Mouse (Mus musculus) kidney, embryonic 16.5 days (tissue): Measurements from ENCODE around the gene Palmd. TPM values are rescaled to one million over a fixed set of nuclear protein-coding genes. Genes with fewer than 3 reads are reported as not detected.

Source experiments
- ATAC-seq: fragments of 200-750 bp; cut with Nextera tagmentation; 2 replicates; pipeline ENCODE4 v1.8.0; 2017; ENCODE audit warnings: moderate TSS enrichment; ENCODE audit not compliant: low FRiP score, low TSS enrichment
- H3K27ac ChIP-seq: fragments of 300-500 bp; sonication (generic); 2 replicates; pipeline ENCODE4 v1.5.1; 2014; ENCODE audit warnings: low read length
- H3K27me3 ChIP-seq: fragments of 300-500 bp; sonication (generic); 2 replicates; pipeline ENCODE4 v1.6.1; 2014; ENCODE audit warnings: low read length, control low read depth, mixed read lengths; ENCODE audit not compliant: insufficient read depth
- H3K36me3 ChIP-seq: fragments of 300-500 bp; sonication (generic); 2 replicates; pipeline ENCODE4 v1.6.1; 2014; ENCODE audit warnings: low read length, control low read depth, mixed read lengths; ENCODE audit not compliant: insufficient read depth
- H3K4me1 ChIP-seq: fragments of 300-500 bp; sonication (generic); 2 replicates; pipeline ENCODE4 v1.6.1; 2014; ENCODE audit warnings: low read length, control low read depth, mixed read lengths; ENCODE audit not compliant: insufficient read depth
- H3K4me2 ChIP-seq: fragments of 300-500 bp; sonication (generic); replicated peaks from 2 replicates; pipeline ENCODE4 v1.6.1; 2014; ENCODE audit warnings: low read depth, low read length
- H3K4me3 ChIP-seq: fragments of 300-500 bp; sonication (generic); 2 replicates; pipeline ENCODE4 v1.5.1; 2014; ENCODE audit warnings: mild to moderate bottlenecking, low read length
- H3K9ac ChIP-seq: fragments of 300-500 bp; sonication (generic); replicated peaks from 2 replicates; pipeline ENCODE4 v1.6.1; 2014; ENCODE audit warnings: low read length
- H3K9me3 ChIP-seq: fragments of 300-500 bp; sonication (generic); 2 replicates; pipeline ENCODE4 v1.6.1; 2016; ENCODE audit warnings: low read length, control low read depth
- WGBS: fragments of 180-500 bp; shearing (Covaris S2); extraction: QIAGEN DNeasy Blood & Tissue Kit; methylation state at CpG from one replicate; pipeline ENCODE4 v1.1.7; 2014; 5-methylcytosine and 5-hydroxymethylcytosine counted together
- polyA plus RNA-seq: library from polyadenylated mRNA; unstranded; fragments of >200 nt; fragmentation: Nextera tagmentation; extraction: Ambion mirVana; gene quantifications from 2 replicates; pipeline ENCODE4 v1.2.1, GENCODE M21; 2015

The Palmd gene
- polyA plus RNA-seq, 1 experiment from 2014 or later: 2.5 TPM

DNA sequence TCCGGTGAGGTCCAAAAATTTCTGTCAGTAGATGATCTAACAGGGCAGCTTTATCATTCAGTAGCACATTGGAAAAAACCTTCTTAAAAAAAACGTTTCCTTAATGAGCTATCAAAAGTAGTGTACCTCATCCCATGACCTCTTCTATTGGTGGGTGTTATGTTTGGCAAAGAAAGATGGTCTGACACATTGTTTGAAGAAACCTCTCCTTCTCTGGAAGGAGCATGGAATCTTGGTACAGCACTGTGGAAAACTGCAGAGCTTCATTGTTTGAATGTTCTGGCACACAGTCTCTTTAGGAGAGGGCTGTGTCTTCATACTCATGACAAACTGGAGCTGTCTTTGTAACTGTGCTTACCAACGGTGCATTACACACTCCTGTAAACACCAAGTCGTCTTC, 5.6 kb downstream of the Palmd start:
- Histone ChIP-seq H3K4me3 (no peak overlapping the region), H3K9ac (no peak overlapping the region), H3K4me2 (no peak overlapping the region), H3K27ac (no peak overlapping the region), H3K4me1 (peaks cover 7% of the 10 kb centered on the region; the same call in 1 of the 2 replicates), H3K27me3 (no peaks in the 10 kb centered on the region), H3K9me3 (no peaks in the 10 kb centered on the region), H3K36me3 (no peaks in the 10 kb centered on the region)
- 60% methylated on average over 4 of the region's 4 CpGs for WGBS
- ATAC-seq: no peak

DNA sequence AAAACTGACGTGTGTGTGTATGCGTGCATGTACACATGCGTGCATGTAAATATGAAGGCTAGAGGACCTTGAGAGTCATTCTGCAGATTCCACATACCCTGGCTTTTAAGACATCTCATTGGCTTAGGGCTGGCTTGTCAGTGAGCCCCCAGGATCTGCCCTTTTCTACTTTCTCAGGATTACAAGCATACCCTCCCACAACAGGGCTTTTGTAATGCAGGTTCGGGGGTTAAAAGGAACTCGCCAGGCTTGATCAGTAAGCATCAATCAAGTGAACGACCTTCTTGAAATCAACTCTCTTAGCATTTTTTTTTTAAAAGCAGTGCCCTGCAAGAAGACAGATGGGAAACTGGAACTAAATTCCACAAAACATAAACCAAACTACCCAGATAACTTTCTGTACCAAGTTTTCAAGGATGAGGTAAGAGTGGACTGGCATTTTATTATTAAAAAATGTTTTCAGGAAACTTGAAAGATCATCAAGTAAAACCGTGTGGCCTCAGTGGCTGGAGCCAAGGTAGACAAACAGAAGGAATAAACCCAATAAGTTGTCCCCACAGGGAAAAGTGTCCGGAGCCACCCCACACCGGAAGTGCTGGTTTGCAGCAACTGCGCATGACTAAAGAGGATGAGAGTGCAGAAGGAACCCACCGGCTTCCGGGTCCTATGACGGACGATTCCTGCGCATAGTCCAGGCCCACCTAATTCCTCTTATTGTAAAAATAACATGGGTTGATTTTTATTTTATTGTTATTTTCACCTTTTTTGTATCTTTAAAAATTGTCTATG, 7.2 kb downstream of the Palmd start:
- H3K4me1 ChIP-seq: 0 out of 2 replicates have a peak, but pooled peaks cover under 1% of the 10 kb centered on the region
- no peak overlapping the region for H3K4me3 ChIP-seq
- H3K36me3 ChIP-seq: no peaks in the 10 kb centered on the region
- H3K9ac ChIP-seq: no peak overlapping the region
- ATAC-seq: no peak
- no peaks in the 10 kb centered on the region for H3K9me3 ChIP-seq
- WGBS: 71% methylated on average over 15 of the region's 15 CpGs
- no peak overlapping the region for H3K27ac ChIP-seq
- H3K27me3 ChIP-seq: no peaks in the 10 kb centered on the region
- no peak overlapping the region for H3K4me2 ChIP-seq

DNA sequence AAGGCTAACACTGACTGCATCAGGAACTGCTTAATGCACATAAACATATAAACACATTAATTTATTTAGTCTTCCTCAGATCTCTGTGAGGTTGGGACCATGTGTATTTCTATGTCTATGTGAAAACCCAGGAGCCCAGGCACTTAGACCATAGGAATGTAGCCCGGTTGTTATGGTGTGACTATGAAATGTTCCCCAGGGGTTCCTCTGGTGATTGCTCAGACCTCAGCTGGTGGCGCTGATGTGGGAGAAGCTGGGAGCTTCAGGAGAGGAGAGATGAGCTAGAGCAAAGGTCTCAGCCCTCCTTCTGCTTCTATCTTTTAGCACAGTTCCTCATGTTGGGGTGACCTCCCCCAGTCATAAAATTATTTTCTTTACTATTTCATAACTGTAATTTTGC, 8.4 kb downstream of the Palmd start:
- Histone ChIP-seq H3K9me3 (no peaks in the 10 kb centered on the region), H3K4me1 (no peaks in the 10 kb centered on the region), H3K9ac (no peak overlapping the region), H3K36me3 (no peaks in the 10 kb centered on the region), H3K4me3 (no peak overlapping the region), H3K27ac (no peak overlapping the region), H3K4me2 (no peak overlapping the region), H3K27me3 (no peaks in the 10 kb centered on the region)
- 81% methylated on average over 2 of the region's 2 CpGs for WGBS
- ATAC-seq: no peak

DNA sequence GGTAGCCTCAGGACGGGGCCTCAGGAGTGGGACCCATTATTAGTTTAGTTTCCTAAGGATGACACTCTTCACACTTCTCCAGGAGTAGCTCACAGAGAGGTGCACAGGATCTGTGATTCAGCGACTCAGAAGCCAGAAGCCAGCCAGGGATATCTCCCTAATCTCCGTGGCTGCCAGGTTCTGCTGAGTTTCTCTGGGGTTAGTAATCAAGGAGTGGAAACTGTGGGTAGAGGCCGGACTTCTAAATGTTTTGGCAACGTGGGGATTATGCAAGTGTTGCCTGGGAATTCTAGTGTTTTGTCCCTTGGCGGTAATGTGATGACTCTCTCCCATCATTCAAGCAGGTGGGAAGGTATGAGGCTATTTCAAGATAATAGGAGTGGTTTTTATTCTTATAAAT, 13.7 kb downstream of the Palmd start:
- Histone ChIP-seq H3K9me3 (no peaks in the 10 kb centered on the region), H3K27ac (no peak overlapping the region), H3K36me3 (no peaks in the 10 kb centered on the region), H3K9ac (no peak overlapping the region), H3K4me2 (no peak overlapping the region), H3K4me1 (no peaks in the 10 kb centered on the region), H3K27me3 (no peaks in the 10 kb centered on the region), H3K4me3 (no peak overlapping the region)
- 71% methylated on average over 6 of the region's 6 CpGs for WGBS
- ATAC-seq: no peak

DNA sequence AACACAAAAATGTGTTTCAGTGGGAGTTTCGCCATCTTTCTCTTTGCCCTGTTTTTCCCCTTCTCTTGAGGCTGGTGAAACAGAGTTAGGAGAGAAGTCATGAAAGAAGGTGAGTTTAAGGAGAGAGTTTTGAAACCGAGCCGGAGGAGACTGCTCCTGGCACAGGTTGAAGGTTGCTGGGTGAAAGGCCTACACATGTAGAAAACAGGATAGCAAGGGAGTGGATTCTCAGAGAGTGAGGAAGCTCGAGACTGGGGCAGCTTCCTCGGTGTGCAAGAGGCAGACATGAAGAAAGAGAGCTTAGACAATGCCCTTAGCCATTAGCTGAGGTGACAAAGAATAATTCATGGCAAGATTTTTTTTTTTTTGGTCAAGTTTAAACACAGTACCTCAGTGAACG, 15.4 kb downstream of the Palmd start:
- WGBS: 81% methylated on average over 6 of the region's 6 CpGs
- Histone ChIP-seq H3K4me2 (no peak overlapping the region), H3K9ac (no peak overlapping the region)

DNA sequence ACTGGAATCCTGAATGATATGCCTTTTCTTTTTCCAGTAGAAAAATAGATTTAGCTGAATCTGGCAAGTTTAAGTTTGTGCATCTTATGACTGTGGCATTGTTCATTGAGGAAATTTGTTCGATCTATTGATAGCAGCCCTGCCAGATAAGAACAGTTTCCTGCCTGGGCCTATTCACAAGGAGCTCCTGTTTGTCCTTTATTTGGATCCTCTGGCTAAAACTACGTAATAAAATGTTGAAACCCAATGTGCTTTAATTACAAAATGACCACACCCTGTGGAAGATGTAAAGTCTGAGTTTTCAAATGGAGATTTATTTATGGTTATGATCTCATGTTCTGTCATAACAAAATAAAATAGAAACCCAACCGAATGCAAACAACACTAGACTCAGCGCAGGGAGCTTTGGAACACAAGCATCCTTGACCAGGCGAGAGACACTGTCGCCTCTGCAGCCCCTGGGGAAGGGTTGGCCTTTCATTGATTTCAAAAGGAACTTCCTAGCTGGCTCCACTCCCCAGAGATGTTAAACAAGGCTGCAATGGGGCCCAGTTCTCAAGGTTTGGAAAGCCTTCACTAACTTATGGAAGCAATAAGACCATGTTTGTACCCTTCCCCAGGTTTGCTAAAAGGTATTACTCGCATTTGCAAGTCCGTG, 16.4 kb downstream of the Palmd start:
- 82% methylated on average over 8 of the region's 8 CpGs for WGBS
- H3K9me3 ChIP-seq: no peaks in the 10 kb centered on the region
- no peak for ATAC-seq

More for the DNA sequence above, 15.4 kb downstream of the Palmd start:
- no peak overlapping the region for H3K27ac ChIP-seq
- no peaks in the 10 kb centered on the region for H3K27me3 ChIP-seq
- no peak overlapping the region for H3K4me3 ChIP-seq
- H3K9me3 ChIP-seq: no peaks in the 10 kb centered on the region
- H3K4me1 ChIP-seq: no peaks in the 10 kb centered on the region
- ATAC-seq: no peak
- H3K36me3 ChIP-seq: no peaks in the 10 kb centered on the region

DNA sequence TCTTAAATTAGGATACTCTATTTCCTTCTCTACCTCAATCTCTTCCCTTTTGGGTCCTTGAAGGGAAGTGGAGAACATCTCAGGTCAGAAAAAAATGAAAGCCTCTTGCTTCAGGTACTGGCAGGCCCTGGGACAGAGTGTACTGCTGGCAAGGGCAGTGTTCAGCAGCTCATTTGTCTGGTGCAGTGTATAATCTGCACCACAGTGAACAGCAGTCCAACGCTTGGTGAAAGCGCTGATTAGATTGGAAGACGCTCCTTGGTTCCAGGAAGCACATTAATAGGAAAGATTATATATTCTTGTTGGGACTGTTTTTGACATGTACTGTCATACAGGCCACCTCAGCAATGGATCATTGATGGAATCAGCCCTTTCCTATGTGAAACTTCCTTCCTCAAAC, 17.3 kb downstream of the Palmd start:
- H3K27me3 ChIP-seq: no peaks in the 10 kb centered on the region
- no peak overlapping the region for H3K4me3 ChIP-seq
- no peaks in the 10 kb centered on the region for H3K9me3 ChIP-seq
- ATAC-seq: no peak
- H3K27ac ChIP-seq: no peak overlapping the region
- no peaks in the 10 kb centered on the region for H3K36me3 ChIP-seq
- no peak overlapping the region for H3K9ac ChIP-seq
- 88% methylated on average over 3 of the region's 3 CpGs for WGBS
- H3K4me1 ChIP-seq: no peaks in the 10 kb centered on the region
- no peak overlapping the region for H3K4me2 ChIP-seq

More for the DNA sequence above, 16.4 kb downstream of the Palmd start:
- Histone ChIP-seq H3K36me3 (no peaks in the 10 kb centered on the region), H3K9ac (no peak overlapping the region), H3K4me3 (no peak overlapping the region), H3K4me1 (no peaks in the 10 kb centered on the region), H3K27ac (no peak overlapping the region), H3K27me3 (no peaks in the 10 kb centered on the region), H3K4me2 (no peak overlapping the region)

- Histone ChIP-seq H3K9ac (no peak overlapping the region), H3K4me2 (no peak overlapping the region), H3K4me3 (no peak overlapping the region), H3K4me1 (no peaks in the 10 kb centered on the region), H3K27me3 (no peaks in the 10 kb centered on the region), H3K36me3 (no peaks in the 10 kb centered on the region), H3K9me3 (no peaks in the 10 kb centered on the region), H3K27ac (no peak overlapping the region)
- ATAC-seq: no peak
- WGBS: 87% methylated on average over 6 of the region's 6 CpGs
These were observed 18.1 kb downstream of the Palmd start for GRCm38 (mm10) chr3:116950665-116951115.

GRCm38 (mm10) chr3:116946476-116946875, 22.3 kb downstream of the Palmd start:
- 63% methylated on average over 4 of the region's 4 CpGs for WGBS

GRCm38 (mm10) chr3:116943422-116943821, 25.4 kb downstream of the Palmd start:
- no peak overlapping the region for H3K4me2 ChIP-seq
- no peaks in the 10 kb centered on the region for H3K36me3 ChIP-seq
- H3K4me1 ChIP-seq: no peaks in the 10 kb centered on the region
- WGBS: 71% methylated on average over 4 of the region's 4 CpGs
- H3K9ac ChIP-seq: no peak overlapping the region
- no peak overlapping the region for H3K27ac ChIP-seq
- H3K9me3 ChIP-seq: peaks cover 4% of the 10 kb centered on the region; the same call in 1 of the 2 replicates
- no peak overlapping the region for H3K4me3 ChIP-seq
- no peak for ATAC-seq
- no peaks in the 10 kb centered on the region for H3K27me3 ChIP-seq

More at GRCm38 (mm10) chr3:116946476-116946875, 22.3 kb downstream of the Palmd start:
- Histone ChIP-seq H3K4me2 (no peak overlapping the region), H3K9ac (no peak overlapping the region), H3K4me1 (no peaks in the 10 kb centered on the region), H3K4me3 (no peak overlapping the region), H3K27ac (no peak overlapping the region), H3K9me3 (no peaks in the 10 kb centered on the region), H3K36me3 (no peaks in the 10 kb centered on the region), H3K27me3 (no peaks in the 10 kb centered on the region)
- ATAC-seq: no peak
